Mouse (Mus musculus): Measurements from ENCODE around the gene Gm21981. TPM values are rescaled to one million over a fixed set of nuclear protein-coding genes. Genes with fewer than 3 reads are reported as not detected.
"Not testable (repeated sequence)": the region's sequence is repeated elsewhere in the genome, so short reads cannot be mapped to it uniquely, and the experiment has no call there.

The Gm21981 gene
- total RNA-seq, 2 experiments from 2014 or later: 0.50 to 0.70 TPM

DNA sequence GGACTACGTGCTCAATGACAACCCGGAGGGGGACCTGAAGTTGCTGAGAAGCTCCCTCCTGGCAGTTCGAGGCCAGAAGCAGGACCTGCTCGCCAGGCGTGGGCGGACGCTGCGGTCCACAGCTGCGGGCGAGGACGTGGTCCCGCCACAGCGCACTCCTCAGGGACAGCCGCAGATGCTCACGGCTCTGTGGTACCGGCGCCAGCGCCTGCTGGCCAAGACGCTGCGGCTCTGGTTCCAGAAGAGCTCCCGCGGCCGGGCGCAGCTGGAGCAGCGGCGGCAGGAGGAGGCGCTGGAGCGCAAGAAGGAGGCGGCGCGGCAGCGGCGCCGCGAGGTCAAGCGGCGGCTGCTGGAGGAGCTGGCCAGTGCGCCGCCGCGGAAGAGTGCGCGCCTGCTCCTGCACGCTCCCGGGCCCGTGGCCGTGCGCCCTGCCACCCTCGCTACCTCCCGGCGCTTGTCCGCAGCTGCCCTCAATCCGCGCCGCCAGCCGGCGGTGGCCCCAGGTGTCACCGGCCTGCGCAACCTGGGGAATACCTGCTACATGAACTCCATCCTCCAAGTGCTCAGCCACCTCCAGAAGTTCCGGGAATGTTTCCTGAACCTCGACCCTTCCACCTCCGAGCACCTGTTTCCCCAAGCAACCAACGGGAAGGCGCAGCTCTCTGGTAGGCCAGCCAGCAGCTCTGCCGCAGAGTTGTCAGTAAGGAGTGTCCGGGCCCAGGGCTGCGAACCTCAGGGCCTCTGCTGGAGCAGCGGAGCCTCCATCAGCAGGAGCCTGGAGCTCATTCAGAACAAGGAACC is 21.7 kb downstream of the Gm21981 start:
- DNase-seq: peak; percentile 60 to 69
- intact Hi-C loops (cut with DNase I): loop anchor here (5.0 to 10.0 kb wide), 2 partner anchors 40 to 158 kb away; partner anchors contain the start of gene Usp49

DNA sequence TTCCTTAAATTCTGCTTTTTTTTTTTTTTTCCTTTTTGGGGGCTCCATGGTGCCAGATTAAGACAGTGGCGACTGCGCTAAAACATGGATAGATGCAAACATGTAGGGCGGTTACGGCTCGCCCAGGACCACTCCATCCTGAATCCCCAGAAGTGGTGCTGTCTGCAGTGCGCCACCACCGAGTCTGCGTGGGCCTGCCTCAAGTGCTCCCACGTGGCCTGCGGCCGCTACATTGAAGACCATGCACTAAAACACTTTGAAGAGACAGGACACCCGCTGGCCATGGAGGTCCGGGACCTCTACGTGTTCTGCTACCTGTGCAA is 22.3 kb downstream of the Gm21981 start:
- intact Hi-C loops (cut with DNase I): loop anchor here (5.0 to 10.0 kb wide), 2 partner anchors 40 to 157 kb away; partner anchors contain the start of gene Usp49

DNA sequence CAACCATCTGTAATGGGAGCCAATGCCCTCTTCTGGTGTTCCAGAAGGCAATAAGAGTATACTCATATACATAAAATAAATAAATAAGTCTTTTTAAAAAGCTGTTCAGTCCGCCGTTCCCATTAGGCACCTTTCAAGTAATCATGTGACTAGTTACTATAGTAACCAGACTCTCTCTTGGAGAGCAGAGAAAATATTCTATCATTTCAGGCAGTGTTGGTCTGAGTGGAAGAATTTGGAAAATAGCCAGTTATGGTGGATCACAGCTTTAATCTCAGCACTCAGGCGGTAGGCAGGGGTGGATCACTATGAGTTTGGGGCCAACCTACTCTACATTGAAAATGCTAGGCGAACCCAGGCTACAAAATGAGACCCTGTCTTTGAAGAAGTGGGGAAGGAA is 25.1 kb downstream of the Gm21981 start:
- intact Hi-C loops (cut with DNase I): no loop called here
- no peak for DNase-seq

More for the DNA sequence above, 22.3 kb downstream of the Gm21981 start:
- DNase-seq: no peak

DNA sequence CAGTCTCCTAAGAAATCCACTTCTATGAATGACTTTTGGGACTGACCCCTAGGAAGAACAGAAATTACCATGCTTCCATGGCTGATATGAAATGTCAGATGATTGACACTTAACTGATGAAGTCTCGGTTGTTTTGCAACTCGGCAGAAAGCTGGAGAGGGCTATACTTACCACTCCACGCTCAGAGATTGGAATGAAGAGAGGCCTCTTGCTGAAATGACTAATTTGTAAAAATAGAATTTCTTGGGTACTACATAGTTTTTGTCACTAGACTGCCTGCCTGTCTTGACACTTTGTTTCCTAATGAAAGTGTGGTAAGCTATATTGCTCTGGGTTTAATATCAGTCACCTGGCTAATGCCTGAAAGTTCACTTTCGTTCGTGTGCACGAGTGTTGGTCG is 29.8 kb downstream of the Gm21981 start:
- intact Hi-C loops (cut with DNase I): no loop called here
- no peak for DNase-seq

DNA sequence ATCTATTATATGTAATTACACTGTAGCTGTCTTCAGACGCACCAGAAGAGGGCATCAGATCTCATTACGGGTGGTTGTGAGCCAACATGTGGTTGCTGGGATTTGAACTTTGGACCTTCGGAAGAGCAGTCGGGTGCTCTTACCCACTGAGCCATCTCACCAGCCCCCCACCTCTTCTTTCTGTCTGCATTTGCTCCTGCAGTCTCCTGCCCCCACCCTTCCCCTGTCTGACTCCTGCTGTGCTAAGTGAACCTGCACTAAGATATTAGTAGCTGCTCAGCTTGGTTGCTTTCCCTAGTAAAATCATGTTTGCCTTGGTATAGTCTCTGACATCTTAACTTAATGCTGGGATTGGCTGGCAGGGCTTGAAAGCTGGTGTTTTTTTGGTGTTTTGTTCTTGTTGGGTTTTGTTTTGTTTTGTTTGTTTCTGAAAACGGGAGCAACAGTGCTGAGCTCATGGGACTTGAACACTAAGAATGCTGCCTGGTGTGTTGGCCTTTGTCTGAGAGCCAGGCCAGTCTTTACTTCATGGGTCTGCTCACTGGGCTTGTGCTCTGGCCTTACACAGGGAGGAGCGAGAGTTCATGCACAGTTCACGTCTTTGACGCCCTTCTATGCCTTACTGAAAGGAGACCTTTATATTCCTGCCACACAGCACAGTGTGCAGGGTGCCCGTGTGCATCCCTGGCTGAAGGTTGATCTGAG is 31.1 kb downstream of the Gm21981 start:
- intact Hi-C loops (cut with DNase I): no loop called here
- no peak for DNase-seq

DNA sequence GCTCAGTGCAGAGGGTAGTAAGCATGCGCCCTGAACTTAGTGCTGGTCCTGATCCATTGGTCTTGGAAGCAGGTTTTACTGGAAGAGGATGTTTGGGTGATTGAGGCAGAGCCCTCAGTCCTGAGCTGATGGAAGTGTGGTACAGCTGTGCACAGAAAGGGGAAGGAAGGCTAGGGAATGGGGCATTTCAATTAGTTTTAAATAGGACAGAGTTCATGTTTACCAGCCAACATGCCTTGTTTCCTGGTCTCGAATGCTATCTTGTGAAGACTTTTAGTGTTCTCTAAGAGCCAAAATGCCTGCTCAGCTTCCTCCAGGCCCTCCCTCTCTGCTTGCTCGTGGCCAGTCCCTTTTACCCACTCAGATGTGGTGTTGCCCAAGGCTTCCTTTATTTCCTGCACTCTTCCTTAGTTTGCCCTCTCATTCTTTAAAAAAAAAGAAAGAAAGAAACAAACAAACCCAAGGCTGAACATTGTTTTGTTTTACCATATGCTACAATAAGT is 35.5 kb downstream of the Gm21981 start:
- DNase-seq: no peak
- intact Hi-C loops (cut with DNase I): no loop called here

DNA sequence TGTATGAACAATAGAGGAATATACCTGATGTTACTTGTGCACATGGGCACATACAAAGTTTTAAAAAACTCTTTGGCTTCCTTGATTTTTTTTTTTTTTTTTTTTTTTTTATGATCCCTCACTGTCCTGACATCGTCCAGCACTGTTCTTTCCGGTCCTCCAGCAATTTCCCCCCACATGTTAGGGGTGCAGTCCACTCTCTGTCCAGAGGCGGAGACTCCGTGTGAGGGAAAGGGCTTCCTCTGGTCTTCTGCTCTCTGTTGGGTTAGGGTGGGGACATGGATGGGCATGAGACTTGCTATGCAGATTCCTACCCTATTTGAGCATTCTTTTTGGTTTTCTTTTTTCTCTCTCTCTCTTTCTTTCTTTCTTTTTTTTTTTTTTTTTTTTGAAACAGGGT is 36.4 kb downstream of the Gm21981 start:
- intact Hi-C loops (cut with DNase I): no loop called here
- DNase-seq: no peak

DNA sequence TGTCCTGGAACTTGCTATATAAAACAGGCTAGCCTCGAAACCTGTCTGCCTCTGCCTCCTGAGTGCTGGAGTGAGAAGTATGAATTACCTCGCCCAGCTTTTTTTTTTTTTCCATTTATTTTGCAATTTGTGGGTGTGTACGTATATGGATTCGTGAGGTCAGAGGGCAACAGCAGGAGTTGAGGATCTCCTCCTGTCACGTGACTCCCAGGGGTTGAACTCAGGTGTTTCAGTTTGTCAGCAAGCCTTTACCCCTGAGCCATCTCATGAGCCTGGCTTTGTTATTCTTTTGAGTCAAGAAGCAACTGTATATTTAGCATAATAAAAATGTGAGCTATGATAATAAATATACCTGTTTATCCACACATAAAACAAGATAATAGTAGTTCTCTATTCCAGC is 38.6 kb downstream of the Gm21981 start:
- intact Hi-C loops (cut with DNase I): no loop called here
- DNase-seq: no peak

DNA sequence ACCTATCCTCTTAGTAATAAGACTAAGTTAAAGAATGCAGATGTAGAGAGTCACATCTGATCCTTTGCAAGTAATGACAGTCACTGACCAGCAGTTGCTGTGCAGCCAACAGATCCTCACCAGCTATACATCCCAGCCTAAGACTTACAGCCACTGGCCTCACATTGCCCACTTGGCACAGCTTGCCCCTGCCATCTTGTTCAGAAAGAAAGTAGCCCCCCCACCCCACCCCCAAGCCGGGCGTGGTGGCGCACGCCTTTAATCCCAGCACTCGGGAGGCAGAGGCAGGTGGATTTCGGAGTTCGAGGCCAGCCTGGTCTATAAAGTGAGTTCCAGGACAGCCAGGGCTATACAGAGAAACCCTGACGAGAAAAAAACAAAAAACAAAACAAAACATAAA is 39.9 kb downstream of the Gm21981 start:
- intact Hi-C loops (cut with DNase I); DNase-seq: not testable (repeated sequence)

DNA sequence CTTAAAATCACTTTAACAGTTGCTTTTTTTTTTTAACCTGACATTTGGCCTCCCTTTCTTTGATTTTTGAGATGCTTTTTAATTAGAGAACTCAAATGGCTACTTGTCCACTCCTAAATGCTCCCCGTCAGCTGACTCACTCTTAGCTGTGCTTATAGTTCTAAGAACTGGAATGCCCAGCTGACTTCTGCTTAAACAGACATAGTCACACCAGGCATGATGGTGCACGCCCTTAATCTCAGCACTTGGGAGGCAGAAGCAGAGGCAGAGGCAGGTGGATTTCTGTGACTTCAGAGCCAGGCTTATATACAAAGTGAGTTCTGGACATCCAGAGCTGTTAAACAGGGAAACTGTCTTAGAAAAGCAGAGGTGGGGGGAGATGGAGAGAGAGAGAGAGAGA is 42.3 kb downstream of the Gm21981 start:
- no peak for DNase-seq
- intact Hi-C loops (cut with DNase I): no loop called here

DNA sequence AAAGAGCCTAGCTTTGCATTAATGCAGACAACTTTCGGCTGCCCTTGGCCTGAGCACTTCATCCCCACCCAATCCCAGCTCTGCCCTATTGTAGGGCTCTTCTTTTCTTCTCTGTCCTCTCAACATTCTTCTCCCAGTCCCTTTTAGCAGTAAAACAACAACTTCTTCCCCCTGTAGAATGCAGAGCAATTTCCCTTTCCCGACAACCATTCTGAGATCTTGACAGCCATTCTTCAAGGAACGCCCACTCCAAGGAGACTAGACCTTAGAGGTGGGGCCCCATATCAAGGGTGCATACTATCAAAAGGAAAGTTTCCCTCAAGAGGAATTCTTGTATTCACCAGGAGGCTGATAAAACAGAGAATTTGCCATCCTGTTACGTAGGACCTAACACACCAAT is 45.3 kb downstream of the Gm21981 start:
- DNase-seq: no peak
- intact Hi-C loops (cut with DNase I): no loop called here

DNA sequence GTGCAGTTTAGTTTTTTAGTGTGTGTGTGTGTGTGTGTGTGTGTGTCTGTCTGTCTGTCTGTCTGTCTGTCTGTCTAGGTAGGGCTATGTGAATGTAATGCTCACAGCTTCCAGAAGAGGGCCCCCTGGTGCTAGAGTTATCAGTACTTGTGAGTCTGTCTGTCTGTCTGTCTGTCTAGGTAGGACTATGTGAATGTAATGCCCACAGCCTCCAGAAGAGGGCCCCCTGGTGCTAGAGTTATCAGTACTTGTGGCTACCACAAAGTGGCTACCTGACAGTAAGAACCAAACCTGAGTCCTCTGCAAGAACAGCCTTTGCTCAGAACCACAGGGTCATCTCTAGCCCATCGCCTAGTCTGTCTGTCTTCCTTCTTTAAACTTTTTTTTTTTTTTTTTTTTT is 47.6 kb downstream of the Gm21981 start:
- DNase-seq: peak; percentile 44 to 59
- intact Hi-C loops (cut with DNase I): loop anchor here (2.0 kb wide), 1 partner anchor 30 kb away; no protein-coding TSS in a partner anchor

DNA sequence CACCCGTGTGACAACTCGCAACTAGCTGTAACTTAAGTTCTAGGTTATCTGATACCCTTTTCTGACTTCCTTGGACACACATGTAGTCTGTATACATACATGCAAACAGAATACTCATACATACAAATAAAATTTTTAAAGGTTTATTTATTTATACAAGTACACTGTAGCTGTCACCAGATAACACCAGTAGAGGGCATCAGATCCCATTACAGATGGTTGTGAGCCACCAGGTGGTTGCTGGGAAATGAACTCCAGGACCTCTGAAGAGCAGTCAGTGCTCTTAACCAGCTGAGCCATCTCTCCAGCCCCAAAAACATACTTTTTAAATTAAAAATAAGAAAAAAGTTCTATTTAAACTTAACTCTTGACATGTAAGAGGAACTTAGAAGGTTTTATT is 51.3 kb downstream of the Gm21981 start:
- intact Hi-C loops (cut with DNase I): no loop called here
- no peak for DNase-seq

Other genes starting within 250 kb of the Gm21981 start
- gene Taf8, start 192.2 kb downstream of the Gm21981 start, total RNA-seq (2021): 10 to 100 TPM; 12.0 to 13.6 TPM
- gene Ccnd3, start 189.4 kb downstream of the Gm21981 start, total RNA-seq (2021): 10 to 100 TPM; 79.8 to 88.7 TPM
- 10 to 100 TPM; 14.2 to 14.3 TPM for gene Bysl, start 83.0 kb downstream of the Gm21981 start, total RNA-seq (2021)
- gene Med20, start 82.9 kb downstream of the Gm21981 start, total RNA-seq (2021): 10 to 100 TPM; 15.8 to 17.8 TPM
- gene Gm20517, start 82.9 kb downstream of the Gm21981 start, total RNA-seq (2021): 1 to 10 TPM; 2.1 to 3.5 TPM
- gene Usp49, start 63.8 kb downstream of the Gm21981 start, total RNA-seq (2021): 1 to 10 TPM; 3.9 to 4.4 TPM
- gene Tomm6, start 6.1 kb downstream of the Gm21981 start, total RNA-seq (2021): 100 to 1,000 TPM; 119 to 126 TPM
- gene Frs3, start 5.4 kb downstream of the Gm21981 start, total RNA-seq (2021): 1 to 10 TPM; 4.0 to 4.3 TPM
- gene Prickle4, start 281 bp upstream of the Gm21981 start, total RNA-seq (2021): 1 to 10 TPM; 2.1 to 4.8 TPM
- not detected for gene Pgc, start 32.4 kb upstream of the Gm21981 start, total RNA-seq (2021)
- 10 to 100 TPM; 39.9 to 44.8 TPM for gene Tfeb, start 42.6 kb upstream of the Gm21981 start, total RNA-seq (2021)
- gene Mdfi, start 140.2 kb upstream of the Gm21981 start, total RNA-seq (2021): 1 to 10 TPM in 1 of 2 experiments, under 1 TPM in 1; 0.81 to 3.1 TPM
- 10 to 100 TPM in 1 of 2 experiments, 1 to 10 TPM in 1; 9.5 to 11.3 TPM for gene Foxp4, start 230.2 kb upstream of the Gm21981 start, total RNA-seq (2021)

Measured in heart, postnatal 36 days (tissue).